Mouse (Mus musculus): Measurements from ENCODE around the gene Atxn10.
"Not testable (repeated sequence)": the region's sequence is repeated elsewhere in the genome, so short reads cannot be mapped to it uniquely, and the experiment has no call there.

Atxn10 gene

DNA sequence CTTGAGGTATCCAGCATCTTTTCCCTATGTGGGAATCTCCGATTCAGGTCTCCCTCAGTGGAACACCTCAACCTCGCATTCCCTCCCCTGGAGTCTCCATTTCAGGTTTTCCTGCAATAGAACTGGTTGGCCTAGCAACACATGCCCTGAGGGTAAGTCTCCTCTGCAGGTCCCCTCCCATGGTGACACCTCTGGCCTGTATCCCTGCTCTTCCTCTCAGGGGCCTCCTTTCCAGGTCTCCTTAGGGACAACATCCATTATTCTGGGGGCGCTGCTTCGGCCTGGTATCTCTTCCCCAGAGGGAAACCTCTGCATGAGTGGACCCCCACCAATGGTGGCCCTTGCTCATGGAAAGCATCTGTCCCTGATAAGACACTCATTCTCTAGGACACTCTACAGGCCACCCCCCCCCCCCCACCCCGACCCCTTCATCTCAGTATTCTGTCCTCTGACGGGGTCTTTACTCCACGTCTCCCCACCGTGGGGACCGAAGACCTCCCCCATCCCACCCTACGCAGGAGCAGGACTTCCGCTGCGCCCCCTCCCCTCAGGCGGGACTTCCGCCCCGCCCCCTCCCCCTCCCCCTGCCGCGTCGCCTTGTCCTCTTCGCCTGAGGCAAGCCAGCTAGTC lies at the start of gene Atxn10:
Gene Atxn10, plus strand, starts transcription at position 575 of the 630 bp plus-strand sequence.
- ATAC-seq (ENCODE audit: insufficient number of reproducible peaks, low FRiP score, low TSS enrichment), result 0 out of 2 replicates have a peak, but pooled peaks have one; percentile 26

DNA sequence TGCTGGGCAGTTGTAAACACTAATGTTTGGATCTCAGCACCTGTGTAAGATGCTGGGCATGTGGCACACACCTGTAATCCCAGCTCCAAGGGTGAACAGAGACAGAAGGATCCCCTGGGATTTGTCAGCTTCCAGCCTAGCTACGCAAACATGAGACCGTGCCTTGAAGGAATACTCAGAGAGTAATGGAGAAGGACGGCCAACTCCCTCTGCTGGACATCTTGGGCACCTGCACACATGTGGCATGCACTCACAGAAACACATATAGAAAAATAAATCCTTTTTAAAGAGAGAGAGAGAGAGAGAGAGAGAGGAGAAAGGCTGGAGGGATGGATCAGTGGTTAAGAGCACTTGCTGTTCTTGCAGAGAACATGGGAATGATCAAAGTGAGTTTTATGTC lies 41.4 kb upstream of the Atxn10 start:
- no peak for ATAC-seq (ENCODE audit: insufficient number of reproducible peaks, low FRiP score, low TSS enrichment)

DNA sequence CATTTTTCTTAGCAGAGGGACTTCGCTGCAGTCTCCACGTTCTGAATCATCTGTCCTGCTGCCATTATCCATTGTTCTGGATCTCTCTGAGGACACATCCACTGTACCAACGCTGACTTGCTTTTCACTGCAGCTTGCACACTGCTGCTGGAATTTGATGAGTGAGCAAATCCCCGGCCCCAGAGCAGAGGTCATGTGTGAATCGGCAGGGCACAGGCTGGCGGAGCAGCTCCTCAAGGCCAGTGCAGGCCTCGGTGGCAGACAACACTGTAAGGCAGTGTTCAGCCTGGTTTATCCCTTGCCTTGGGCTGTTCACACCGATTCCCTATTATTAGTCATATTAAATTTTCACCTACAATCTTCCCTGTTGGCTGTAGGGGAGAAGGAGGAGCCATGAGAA lies 40.5 kb upstream of the Atxn10 start:
- no peak for ATAC-seq (ENCODE audit: insufficient number of reproducible peaks, low FRiP score, low TSS enrichment)

DNA sequence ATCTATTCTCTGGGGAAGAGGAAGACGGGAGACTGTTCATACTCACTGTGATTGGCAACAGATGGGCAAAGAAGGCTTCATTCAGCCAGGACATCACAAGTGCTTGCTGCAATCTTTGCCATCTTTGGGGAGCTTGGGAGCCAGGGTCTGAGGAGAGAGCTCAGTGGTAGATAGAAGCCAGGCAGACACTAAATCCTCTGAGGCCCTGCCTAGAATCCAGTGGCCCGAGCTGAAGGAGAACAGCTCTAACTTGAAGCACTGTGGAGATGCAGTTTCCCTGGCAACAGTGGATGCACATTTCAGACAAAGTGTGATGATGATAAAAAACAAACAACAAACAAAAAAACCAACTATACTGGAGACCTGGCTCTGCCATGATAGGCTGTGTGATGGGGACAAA lies 40.1 kb upstream of the Atxn10 start:
- ATAC-seq (ENCODE audit: insufficient number of reproducible peaks, low FRiP score, low TSS enrichment), result no peak

DNA sequence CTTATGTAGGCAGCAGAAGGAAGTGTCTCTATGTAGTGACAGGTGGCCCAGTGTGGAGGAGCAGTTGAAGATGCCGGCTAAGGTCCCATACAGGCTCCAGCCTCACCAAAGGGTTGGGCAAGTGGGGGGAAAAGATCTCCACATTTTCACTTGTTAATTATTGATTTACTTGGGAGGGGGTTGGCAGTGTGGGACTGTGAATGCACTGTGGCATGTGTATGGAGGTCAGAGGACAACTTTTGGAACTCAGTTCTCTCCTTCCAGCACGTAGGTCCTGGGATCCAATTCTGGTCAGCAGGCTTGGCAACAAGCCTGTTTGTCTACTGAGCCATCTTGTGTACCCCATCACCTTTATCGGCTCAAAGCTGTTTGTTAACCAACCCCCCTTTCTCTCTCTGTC lies 39.5 kb upstream of the Atxn10 start:
- ATAC-seq (ENCODE audit: insufficient number of reproducible peaks, low FRiP score, low TSS enrichment), result no peak

DNA sequence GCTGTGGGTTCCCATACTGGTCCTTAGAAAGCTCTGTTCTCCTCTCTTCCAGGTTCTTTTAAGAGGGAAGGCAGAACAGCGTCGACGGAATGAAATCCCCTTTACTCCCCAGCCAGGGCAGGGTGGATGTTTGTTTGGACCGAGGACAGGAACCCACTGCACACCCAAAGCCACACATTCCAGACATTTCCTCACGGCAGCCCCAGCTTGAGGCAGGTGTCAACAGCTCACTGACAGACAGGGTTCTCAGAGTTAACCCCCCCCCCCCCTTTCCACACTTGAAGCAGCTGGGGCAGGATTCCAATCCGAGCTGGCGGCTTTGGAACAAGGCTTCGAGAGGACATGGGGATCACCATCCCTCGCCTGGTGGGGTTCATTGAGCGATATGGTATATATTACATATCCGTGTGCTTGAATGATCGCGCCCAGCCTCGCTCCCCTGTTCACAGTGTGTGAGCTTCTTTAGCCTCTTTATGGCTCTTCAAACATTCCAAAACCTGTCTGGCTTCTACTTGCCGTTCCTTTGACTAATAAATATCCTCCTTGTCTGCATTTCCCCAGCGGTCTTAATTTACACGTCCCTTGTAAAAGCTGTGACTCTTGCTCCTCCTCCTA lies 37.8 kb upstream of the Atxn10 start:
- ATAC-seq (ENCODE audit: insufficient number of reproducible peaks, low FRiP score, low TSS enrichment), result no peak

DNA sequence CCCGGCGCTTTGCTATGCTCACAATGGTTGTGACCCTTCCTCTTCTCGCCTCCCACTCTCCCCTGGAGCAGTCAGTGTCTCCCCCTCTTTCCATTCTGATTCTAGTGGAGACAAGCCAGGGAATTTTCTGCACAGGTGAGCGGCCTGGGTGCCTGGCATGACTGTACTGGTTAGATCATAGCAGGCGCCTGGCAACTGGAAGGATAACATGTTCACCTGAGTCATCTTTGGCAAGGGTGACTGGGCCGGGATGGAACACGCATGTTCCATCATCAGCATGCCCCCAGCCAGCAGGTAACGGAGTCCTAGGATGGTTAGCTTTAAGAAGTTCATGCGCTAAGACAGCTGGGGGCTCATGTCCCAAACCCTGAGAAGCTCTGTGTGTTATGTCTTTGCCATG lies 37.1 kb upstream of the Atxn10 start:
- ATAC-seq (ENCODE audit: insufficient number of reproducible peaks, low FRiP score, low TSS enrichment), result no peak

DNA sequence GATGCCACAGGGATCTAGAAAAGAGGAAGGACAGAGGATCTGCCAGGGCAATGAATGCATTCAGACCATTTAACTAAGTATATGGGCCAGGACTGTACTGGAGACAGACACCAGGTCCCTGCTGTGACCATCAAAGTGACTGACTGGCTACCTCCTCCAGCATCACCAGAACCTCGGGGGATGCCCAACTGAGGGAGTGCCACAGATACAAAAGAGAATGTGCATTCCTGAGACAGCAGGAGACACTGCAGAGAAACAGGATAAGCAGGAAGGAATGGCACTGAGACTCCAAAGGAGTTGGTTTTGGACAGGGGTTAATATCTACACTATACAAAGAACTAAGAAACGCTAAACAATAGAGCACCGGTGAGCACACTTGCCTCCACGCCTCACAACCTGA lies 32.8 kb upstream of the Atxn10 start:
- ATAC-seq (ENCODE audit: insufficient number of reproducible peaks, low FRiP score, low TSS enrichment), result no peak

DNA sequence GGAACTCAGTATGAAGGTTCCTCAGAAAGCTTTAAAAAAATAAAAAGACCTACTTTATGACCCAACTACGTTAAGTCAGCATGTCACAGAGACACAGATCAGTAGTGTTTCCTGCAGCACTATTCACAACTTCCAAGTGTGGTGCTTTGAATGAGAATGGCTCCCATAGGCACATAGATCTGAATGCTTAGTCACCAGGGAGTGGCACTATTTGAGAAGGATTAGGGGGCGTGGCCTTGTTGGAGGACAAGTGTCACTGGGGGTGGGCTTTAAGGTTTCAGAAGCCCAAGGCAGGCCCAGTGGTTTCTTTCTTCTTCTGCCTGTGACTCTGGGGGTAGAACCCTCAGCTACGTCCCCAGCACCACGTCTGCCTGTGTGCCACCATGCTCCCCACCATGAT lies 32.1 kb upstream of the Atxn10 start:
- ATAC-seq (ENCODE audit: insufficient number of reproducible peaks, low FRiP score, low TSS enrichment), result no peak

DNA sequence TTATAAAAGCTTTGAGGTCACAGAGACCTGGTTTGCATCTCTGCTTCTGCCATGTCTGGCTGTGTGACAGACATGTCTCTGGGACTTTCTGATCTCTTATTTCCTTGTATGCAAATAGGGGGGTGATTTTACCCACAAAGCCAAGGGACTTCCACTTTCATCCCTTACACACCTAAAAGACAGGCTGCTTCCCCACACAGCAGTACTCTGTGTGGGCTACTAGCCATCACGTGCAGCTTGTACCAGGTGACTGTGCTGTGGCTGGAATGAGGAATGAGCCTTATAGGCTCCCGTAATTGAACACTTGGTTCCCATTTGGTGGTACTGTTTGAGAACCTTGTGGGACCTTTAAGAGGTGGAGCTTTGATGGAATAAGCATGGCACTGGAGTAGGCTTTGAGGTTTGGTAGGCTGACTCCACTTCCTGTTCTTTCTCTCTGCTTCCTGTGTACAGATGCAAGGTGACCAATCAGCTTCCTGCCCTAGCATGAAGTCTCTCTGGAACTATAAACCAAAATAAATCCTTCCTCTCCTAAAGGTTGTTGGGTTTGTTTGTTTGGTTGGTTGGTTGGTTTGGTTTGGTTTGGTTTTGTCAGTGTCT lies 28.9 kb upstream of the Atxn10 start:
- ATAC-seq (ENCODE audit: insufficient number of reproducible peaks, low FRiP score, low TSS enrichment), result no peak

DNA sequence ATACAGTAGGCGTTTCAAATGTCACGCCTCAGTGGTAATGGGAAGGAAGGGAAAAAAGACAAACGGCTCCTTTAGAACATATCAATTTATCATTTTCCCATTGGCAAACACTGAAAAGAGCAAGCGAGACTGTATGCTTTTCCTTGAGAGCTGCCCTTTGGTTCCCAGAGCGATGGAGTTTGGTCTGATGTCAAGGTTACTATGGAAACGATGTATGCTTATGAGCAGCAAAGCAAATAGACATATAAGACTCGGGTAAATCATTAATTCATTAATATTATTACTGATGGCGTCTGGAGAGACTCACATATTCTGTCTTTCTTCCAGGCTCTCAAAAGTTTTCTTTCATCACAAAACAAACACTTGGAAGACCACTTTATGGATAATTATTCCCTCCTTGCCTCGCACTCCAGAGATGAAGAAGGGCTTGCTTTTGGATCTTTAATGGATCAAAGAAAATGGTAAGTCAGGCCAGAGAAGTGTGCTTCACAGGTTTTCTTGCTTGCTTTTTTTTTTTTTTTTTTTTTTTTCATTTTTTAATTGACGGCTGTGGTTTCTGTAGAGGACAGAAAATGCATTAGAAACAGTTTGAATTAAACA lies 24.9 kb upstream of the Atxn10 start:
- ATAC-seq (ENCODE audit: insufficient number of reproducible peaks, low FRiP score, low TSS enrichment), result no peak

DNA sequence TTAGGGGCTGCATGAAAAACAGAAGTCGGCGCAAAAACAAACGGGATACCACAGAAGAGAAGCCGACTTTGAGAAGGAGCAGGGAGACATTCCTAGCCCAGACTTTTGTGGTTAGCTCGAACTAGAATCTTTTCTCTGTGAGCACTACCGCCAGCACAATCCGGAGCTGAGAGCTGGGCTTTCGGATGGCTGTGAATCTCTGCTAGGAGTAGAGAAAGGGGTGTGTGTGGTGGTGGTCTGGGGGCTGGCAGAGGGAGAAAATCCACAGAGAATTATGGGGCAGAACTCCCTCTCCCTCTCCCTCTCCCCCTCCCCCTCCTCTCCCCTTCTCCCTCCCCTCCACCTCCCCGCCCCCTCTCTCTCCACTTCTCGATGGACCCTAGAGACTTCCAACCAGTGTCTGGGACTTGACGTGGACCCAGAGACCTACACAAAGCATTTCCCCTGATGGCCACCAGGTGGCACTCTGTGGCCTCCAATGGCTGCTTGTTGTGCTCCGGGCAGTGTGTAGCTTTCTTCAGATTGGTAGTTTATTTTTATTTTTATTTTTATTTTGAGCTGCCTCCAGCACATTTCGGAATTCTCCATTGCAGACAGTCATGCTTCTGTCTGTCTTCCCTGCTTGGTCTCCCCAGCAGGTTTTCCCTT lies 20.5 kb upstream of the Atxn10 start:
- no peak for ATAC-seq (ENCODE audit: insufficient number of reproducible peaks, low FRiP score, low TSS enrichment)

DNA sequence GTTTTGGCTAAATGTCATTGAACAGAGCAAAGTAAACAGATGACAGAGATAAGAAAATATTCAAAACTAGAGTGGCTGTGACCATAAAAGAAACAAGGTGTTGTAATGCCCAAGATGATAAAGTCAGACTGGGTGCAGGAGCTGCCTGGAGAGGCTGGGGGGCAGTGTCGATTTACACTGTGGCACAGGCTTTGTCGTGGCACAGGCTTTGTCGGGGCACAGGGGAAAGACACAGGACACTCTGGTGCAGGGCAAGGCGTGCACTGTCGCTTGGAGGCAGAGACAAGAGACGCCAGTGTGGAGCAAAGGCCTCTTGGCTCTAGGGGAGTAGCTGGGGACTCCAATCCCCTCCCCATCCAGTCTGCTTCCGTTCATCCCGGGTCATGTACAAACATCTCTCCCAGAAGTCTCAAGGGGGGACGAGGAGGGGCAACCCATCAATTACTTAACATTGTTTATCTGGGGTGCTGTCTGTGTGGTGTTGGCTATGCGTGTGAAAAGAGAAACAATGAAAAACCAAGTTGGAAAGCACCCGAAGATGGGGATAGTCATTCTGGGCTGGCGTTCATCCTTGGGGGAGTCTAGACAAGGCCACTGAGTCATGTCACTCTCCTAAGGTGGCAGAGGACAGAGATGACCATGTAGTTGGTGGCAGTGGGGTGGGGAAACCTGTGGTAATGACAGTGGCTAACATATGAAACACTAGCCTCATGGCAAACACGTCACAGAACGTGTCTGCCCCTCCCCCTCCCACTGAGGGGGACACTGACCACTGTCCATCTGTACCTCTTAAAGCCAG lies 19.5 kb upstream of the Atxn10 start:
- ATAC-seq (ENCODE audit: insufficient number of reproducible peaks, low FRiP score, low TSS enrichment), result no peak

DNA sequence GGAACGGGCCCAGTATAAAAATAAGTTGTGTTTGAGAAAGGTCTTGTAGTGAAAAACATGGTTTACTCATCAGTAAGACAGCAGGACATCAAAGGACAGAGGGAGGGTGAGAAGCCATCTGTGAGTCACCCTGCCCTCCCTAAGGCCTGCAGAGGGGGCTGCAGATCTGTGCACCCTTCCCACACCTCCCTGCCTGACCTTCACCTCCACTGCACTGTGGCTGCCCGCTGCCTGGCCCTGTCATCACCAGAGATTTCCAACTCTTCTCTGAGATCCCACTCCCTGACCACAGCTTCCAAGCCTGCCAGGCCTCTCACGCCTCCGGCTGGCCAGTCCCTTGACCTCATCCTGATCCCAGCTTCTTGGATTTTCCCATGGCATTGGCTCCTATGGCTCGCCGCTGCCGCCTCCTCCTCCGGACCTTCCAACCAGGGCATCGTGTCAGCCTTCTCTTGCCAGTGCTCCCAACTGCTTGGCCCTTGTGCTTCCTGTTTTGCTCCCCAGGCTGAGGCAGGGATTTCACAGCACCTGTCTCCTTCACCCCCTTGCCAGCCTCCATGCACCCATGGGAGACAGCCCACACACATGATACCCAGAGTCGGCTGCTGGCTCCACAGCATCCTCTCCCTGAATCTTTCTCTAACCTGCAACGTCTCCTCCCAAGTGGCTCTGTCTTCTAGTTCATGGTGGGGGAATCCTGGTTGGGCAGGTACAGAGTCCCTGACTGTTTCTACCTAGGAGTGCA lies 15.9 kb upstream of the Atxn10 start:
- ATAC-seq (ENCODE audit: insufficient number of reproducible peaks, low FRiP score, low TSS enrichment), result no peak

DNA sequence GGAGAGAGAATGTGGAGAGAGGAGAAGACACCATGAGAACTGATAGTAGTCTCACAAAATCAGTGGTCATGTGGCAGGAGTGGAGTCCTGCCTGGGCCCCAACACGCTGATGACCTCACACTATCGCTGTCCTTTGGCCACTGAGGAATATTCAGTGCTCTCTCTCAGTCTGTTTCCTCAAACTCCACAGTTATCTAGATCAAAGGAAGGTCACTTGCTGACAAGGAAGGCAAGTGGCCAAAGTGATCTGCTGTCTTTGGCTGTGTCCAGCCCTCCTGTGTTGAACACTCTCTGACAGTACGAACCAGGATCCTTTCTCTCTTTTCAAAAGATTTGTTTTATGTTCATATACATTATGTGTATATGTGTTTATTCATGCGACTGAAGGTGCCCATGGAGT lies 12.8 kb upstream of the Atxn10 start:
- ATAC-seq (ENCODE audit: insufficient number of reproducible peaks, low FRiP score, low TSS enrichment), result no peak

DNA sequence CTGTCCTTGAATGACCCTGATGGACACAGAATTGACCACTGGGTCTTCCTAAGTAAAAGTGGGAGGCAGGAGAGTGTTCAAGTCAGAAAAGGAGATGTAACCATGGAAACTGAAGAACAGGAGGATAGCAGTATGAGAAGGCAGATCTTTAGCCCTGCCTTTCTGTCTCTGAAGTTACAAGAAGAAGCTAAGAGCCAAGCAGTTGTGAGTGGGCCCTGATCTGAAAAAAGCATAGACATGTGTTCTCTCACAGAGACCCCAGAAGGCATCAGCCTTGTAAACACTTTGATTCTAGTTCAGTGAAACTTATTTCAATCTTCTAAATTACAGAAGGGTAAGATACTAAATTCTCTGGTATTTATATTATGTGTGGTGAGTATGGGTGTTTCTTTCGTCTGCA lies 11.6 kb upstream of the Atxn10 start:
- ATAC-seq (ENCODE audit: insufficient number of reproducible peaks, low FRiP score, low TSS enrichment), result no peak

DNA sequence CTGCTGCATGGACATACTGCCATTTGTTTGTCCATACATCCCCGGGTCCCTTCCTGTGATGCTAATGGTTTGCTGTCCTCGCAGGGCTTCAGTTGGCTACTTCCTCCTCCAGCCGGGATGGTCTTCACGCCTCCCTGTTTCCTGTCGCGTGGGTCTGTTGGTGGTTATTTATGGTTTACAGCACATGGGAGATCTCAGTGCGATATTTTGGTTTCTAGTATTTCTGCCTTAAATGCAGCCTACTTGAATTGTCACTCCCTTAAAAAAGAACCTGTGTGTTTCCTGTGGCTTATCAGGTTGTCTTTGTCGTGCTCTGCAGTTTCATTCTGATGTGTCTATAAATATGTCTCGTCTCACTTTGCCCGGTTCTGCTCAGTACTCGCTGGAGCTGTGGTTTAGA lies 8.2 kb upstream of the Atxn10 start:
- ATAC-seq (ENCODE audit: insufficient number of reproducible peaks, low FRiP score, low TSS enrichment), result no peak

DNA sequence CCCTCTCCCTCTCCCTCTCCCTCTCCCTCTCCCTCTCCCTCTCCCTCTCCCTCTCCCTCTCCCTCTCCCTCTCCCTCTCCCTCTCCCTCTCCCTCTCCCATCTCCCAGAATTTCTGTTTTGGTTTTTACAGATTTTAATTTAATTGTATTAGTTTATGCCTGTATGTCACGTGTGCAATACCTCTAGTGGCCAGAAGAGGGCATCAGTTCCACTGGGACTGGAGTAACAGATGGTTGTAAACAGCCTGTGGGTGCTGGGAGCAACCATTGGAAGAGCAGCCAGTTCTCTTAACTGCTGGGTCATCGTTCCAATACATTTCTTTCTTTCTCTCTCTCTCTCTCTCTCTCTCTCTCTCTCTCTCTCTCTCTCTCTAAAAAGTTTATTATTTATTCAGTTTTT lies 7.6 kb upstream of the Atxn10 start:
- not testable (repeated sequence) for ATAC-seq (ENCODE audit: insufficient number of reproducible peaks, low FRiP score, low TSS enrichment)

DNA sequence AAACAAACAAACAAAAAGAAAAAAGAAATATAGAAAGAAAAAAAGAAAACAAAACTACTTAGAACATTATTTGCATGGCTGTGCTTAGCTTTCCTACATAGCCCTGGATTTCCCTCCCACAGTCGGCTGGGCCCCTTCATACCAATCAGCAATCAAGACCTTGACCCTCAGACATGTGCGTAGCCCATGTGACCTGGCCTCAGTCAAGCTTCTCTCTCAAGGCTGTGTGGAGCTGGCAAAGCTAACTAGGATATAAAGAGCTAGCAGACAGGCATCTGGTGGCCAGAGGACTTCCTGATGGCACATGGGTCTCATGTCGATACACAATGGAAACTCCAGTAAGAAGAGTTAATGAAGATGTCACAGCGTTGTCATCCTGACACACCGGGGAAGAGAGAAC lies 6.9 kb upstream of the Atxn10 start:
- no peak for ATAC-seq (ENCODE audit: insufficient number of reproducible peaks, low FRiP score, low TSS enrichment)

DNA sequence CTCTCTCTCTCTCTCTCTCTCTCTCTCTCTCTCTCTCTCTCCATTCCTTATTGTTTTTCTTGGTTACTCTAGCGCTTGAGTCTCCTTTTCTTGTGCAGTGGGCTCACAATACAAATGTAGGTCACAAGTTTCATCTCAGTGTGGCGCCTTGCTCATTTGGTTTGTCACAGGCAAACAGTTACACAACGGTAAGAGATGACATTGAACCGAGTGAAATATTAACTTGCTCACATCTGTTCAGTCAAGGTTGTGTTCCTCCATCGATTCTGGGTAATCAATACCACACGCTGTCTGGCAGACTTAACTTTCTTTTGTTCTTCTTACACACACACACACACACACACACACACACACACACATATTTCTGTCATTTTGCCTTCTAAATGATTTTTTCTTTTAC lies 6.0 kb upstream of the Atxn10 start:
- ATAC-seq (ENCODE audit: insufficient number of reproducible peaks, low FRiP score, low TSS enrichment), result no peak

Data from cerebellum, adult (tissue).